Mouse (Mus musculus): ENCODE data around the gene Topors. TPM values are rescaled to one million over a fixed set of nuclear protein-coding genes. Genes with fewer than 3 reads are reported as not detected.
A peak's percentile ranks its signal among the peaks of the same experiment; 100 is the strongest.

Topors gene
- polyA plus RNA-seq, 2 experiments = 20.2 to 43.4 TPM

GRCm38 (mm10) chr4:40253766-40254165 lies 15.9 kb downstream of the Topors start:
- TF ChIP-seq POLR2A (IDR thresholded peaks at IDR 0.05; ENCODE audit: borderline replicate concordance, extremely low read depth, insufficient read depth, insufficient read length) = no peak
- WGBS = 71% methylated on average over 2 of the region's 2 CpGs
- ATAC-seq (ENCODE audit: low FRiP score, low read depth) = peak; percentile 41; the same call in 1 of the 2 replicates

GRCm38 (mm10) chr4:40250984-40251383 lies 18.7 kb downstream of the Topors start:
- no peak overlapping the region for H3K4me2 ChIP-seq (replicated peaks; ENCODE audit: low read depth, low read length, severe bottlenecking)
- no peaks in the 10 kb centered on the region for H3K36me3 ChIP-seq (ENCODE audit: control insufficient read depth, insufficient read depth, low read length)
- no peak overlapping the region for H3K4me3 ChIP-seq (replicated peaks; ENCODE audit: low read length)
- no peak for ATAC-seq (ENCODE audit: low FRiP score, low read depth)
- no peak overlapping the region for H3K9ac ChIP-seq (ENCODE audit: low read depth, low read length, severe bottlenecking)
- H3K4me1 ChIP-seq (ENCODE audit: control insufficient read depth, insufficient read depth, low read length) = 0 out of 2 replicates have a peak, but pooled peaks cover 3% of the 10 kb centered on the region
- TF ChIP-seq POLR2A (IDR thresholded peaks at IDR 0.05; ENCODE audit: borderline replicate concordance, extremely low read depth, insufficient read depth, insufficient read length) = no peak
- 95% methylated on average over 5 of the region's 5 CpGs for WGBS
- H3K9me3 ChIP-seq (ENCODE audit: control insufficient read depth, low read length) = no peaks in the 10 kb centered on the region
- no peaks in the 10 kb centered on the region for H3K27me3 ChIP-seq (ENCODE audit: control insufficient read depth, insufficient read depth, low read length)
- no peak for DNase-seq (ENCODE audit: low spot score)
- no peak overlapping the region for H3K27ac ChIP-seq (replicated peaks; ENCODE audit: low read depth, low read length)

More at GRCm38 (mm10) chr4:40253766-40254165, 15.9 kb downstream of the Topors start:
- H3K9me3 ChIP-seq (ENCODE audit: control insufficient read depth, low read length) = no peaks in the 10 kb centered on the region
- H3K9ac ChIP-seq (ENCODE audit: low read depth, low read length, severe bottlenecking) = no peak overlapping the region
- H3K4me2 ChIP-seq (replicated peaks; ENCODE audit: low read depth, low read length, severe bottlenecking) = no peak overlapping the region
- H3K4me1 ChIP-seq (ENCODE audit: control insufficient read depth, insufficient read depth, low read length) = 0 out of 2 replicates have a peak, but pooled peaks cover 3% of the 10 kb centered on the region
- H3K27ac ChIP-seq (replicated peaks; ENCODE audit: low read depth, low read length) = no peak overlapping the region
- peaks cover 11% of the 10 kb centered on the region; the same call in 1 of the 2 replicates for H3K36me3 ChIP-seq (ENCODE audit: control insufficient read depth, insufficient read depth, low read length)
- no peaks in the 10 kb centered on the region for H3K27me3 ChIP-seq (ENCODE audit: control insufficient read depth, insufficient read depth, low read length)
- DNase-seq (ENCODE audit: low spot score) = peak; percentile 17
- H3K4me3 ChIP-seq (replicated peaks; ENCODE audit: low read length) = no peak overlapping the region

GRCm38 (mm10) chr4:40244035-40244434 lies 25.6 kb downstream of the Topors start:
- no peak overlapping the region for H3K27ac ChIP-seq (replicated peaks; ENCODE audit: low read depth, low read length)
- H3K9ac ChIP-seq (ENCODE audit: low read depth, low read length, severe bottlenecking) = no peak overlapping the region
- H3K4me3 ChIP-seq (replicated peaks; ENCODE audit: low read length) = no peak overlapping the region
- no peaks in the 10 kb centered on the region for H3K9me3 ChIP-seq (ENCODE audit: control insufficient read depth, low read length)
- H3K27me3 ChIP-seq (ENCODE audit: control insufficient read depth, insufficient read depth, low read length) = no peaks in the 10 kb centered on the region
- H3K36me3 ChIP-seq (ENCODE audit: control insufficient read depth, insufficient read depth, low read length) = no peaks in the 10 kb centered on the region
- ATAC-seq (ENCODE audit: low FRiP score, low read depth) (no peak), DNase-seq (ENCODE audit: low spot score) (no peak)
- no peaks in the 10 kb centered on the region for H3K4me1 ChIP-seq (ENCODE audit: control insufficient read depth, insufficient read depth, low read length)
- no peak overlapping the region for H3K4me2 ChIP-seq (replicated peaks; ENCODE audit: low read depth, low read length, severe bottlenecking)
- TF ChIP-seq POLR2A (IDR thresholded peaks at IDR 0.05; ENCODE audit: borderline replicate concordance, extremely low read depth, insufficient read depth, insufficient read length) = no peak
- WGBS = 80% methylated on average over 8 of the region's 8 CpGs

GRCm38 (mm10) chr4:40243006-40243405 lies 26.6 kb downstream of the Topors start:
- Histone ChIP-seq H3K4me2 (replicated peaks; ENCODE audit: low read depth, low read length, severe bottlenecking) (no peak overlapping the region), H3K4me1 (ENCODE audit: control insufficient read depth, insufficient read depth, low read length) (no peaks in the 10 kb centered on the region; the same call in 1 of the 2 replicates), H3K27ac (replicated peaks; ENCODE audit: low read depth, low read length) (no peak overlapping the region), H3K36me3 (ENCODE audit: control insufficient read depth, insufficient read depth, low read length) (no peaks in the 10 kb centered on the region), H3K27me3 (ENCODE audit: control insufficient read depth, insufficient read depth, low read length) (no peaks in the 10 kb centered on the region), H3K9ac (ENCODE audit: low read depth, low read length, severe bottlenecking) (no peak overlapping the region), H3K9me3 (ENCODE audit: control insufficient read depth, low read length) (no peaks in the 10 kb centered on the region), H3K4me3 (replicated peaks; ENCODE audit: low read length) (no peak overlapping the region)
- ATAC-seq (ENCODE audit: low FRiP score, low read depth) (no peak), DNase-seq (ENCODE audit: low spot score) (no peak)
- TF ChIP-seq POLR2A (IDR thresholded peaks at IDR 0.05; ENCODE audit: borderline replicate concordance, extremely low read depth, insufficient read depth, insufficient read length) = no peak
- WGBS = 78% methylated on average over 4 of the region's 4 CpGs

- Histone ChIP-seq H3K27ac (replicated peaks; ENCODE audit: low read depth, low read length) (no peak overlapping the region), H3K9ac (ENCODE audit: low read depth, low read length, severe bottlenecking) (no peak overlapping the region), H3K4me3 (replicated peaks; ENCODE audit: low read length) (no peak overlapping the region), H3K9me3 (ENCODE audit: control insufficient read depth, low read length) (no peaks in the 10 kb centered on the region), H3K36me3 (ENCODE audit: control insufficient read depth, insufficient read depth, low read length) (no peaks in the 10 kb centered on the region), H3K4me2 (replicated peaks; ENCODE audit: low read depth, low read length, severe bottlenecking) (no peak overlapping the region), H3K4me1 (ENCODE audit: control insufficient read depth, insufficient read depth, low read length) (no peaks in the 10 kb centered on the region; the same call in 1 of the 2 replicates), H3K27me3 (ENCODE audit: control insufficient read depth, insufficient read depth, low read length) (no peaks in the 10 kb centered on the region)
- WGBS = 54% methylated on average over 6 of the region's 6 CpGs
- ATAC-seq (ENCODE audit: low FRiP score, low read depth) (no peak), DNase-seq (ENCODE audit: low spot score) (no peak)
- no peak for TF ChIP-seq POLR2A (IDR thresholded peaks at IDR 0.05; ENCODE audit: borderline replicate concordance, extremely low read depth, insufficient read depth, insufficient read length)
Measured at GRCm38 (mm10) chr4:40241928-40242327, 27.7 kb downstream of the Topors start.

Data from limb, embryonic 14.5 days (tissue).